Mouse (Mus musculus) CH12.LX (cell line): Measurements from ENCODE around the gene Sgk2.

Source experiments
- GABPA ChIP-seq: IDR thresholded peaks from 2 replicates; pipeline ENCODE4 v1.6.1; 2012; ENCODE audit warnings: low read depth, low read length, improper control_type of control experiment, inconsistent platforms; ENCODE audit not compliant: insufficient replicate concordance
- JUND ChIP-seq: conservative IDR thresholded peaks from 2 replicates; pipeline ENCODE4 v1.6.1; 2011; ENCODE audit warnings: low read depth, low read length, improper control_type of control experiment
- PAX5 ChIP-seq: IDR thresholded peaks from 2 replicates; pipeline ENCODE4 v1.6.1; 2012; ENCODE audit warnings: low read length, inconsistent platforms, mixed read lengths
- POLR2A ChIP-seq: IDR thresholded peaks from 2 replicates; pipeline ENCODE4 v1.6.1; 2011; ENCODE audit warnings: low read depth, mild to moderate bottlenecking, improper control_type of control experiment, low read length
- TCF12 ChIP-seq: IDR thresholded peaks from 2 replicates; pipeline ENCODE4 v1.6.1; 2014; ENCODE audit warnings: low read depth, mild to moderate bottlenecking, inconsistent platforms, low read length, improper control_type of control experiment

- TF ChIP-seq GABPA, result no peak
- no peak for TF ChIP-seq JUND
- no peak for TF ChIP-seq POLR2A
- no peak for TF ChIP-seq TCF12
- no peak for TF ChIP-seq PAX5
These were observed 20.4 kb upstream of the Sgk2 start for GRCm38 (mm10) chr2:162966734-162967133.
